Mouse (Mus musculus) cortical plate, adult 2 months (tissue): ENCODE measurements around the gene Rab11fip5.

Experiments
- CTCF ChIP-seq: fragments of 200-500 bp; IDR thresholded peaks from 2 replicates; pipeline ENCODE4 v1.5.1; 2011; ENCODE audit warnings: mild to moderate bottlenecking, control low read depth, low read length; ENCODE audit not compliant: insufficient read depth; ENCODE audit errors: extremely low read depth
- POLR2A ChIP-seq: fragments of 200-500 bp; IDR thresholded peaks from 2 replicates; pipeline ENCODE4 v1.6.1; 2011; ENCODE audit warnings: mild to moderate bottlenecking, low read length, control low read depth; ENCODE audit not compliant: insufficient read depth; ENCODE audit errors: extremely low read depth

GRCm38 (mm10) chr6:85366387-85366786, 8.0 kb downstream of the Rab11fip5 start:
- TF ChIP-seq POLR2A (no peak), CTCF (no peak)
